Mouse (Mus musculus) liver, adult 2 months (tissue): ENCODE results near the gene Mrtfb. TPM values are rescaled to one million over a fixed set of nuclear protein-coding genes. Genes with fewer than 3 reads are reported as not detected.

Source experiments
- DNase-seq: peaks from one replicate; pipeline ENCODE4 v3.0.0-alpha.2; 2011; ENCODE audit warnings: low read depth, low spot score; ENCODE audit errors: extremely low read depth
- H3K27ac ChIP-seq: fragments of 200-500 bp; replicated peaks from 2 replicates; pipeline ENCODE4 v1.5.1; 2012; ENCODE audit warnings: low read depth, mild to moderate bottlenecking, control low read depth, inconsistent platforms, low read length; ENCODE audit not compliant: insufficient read depth
- H3K27me3 ChIP-seq: fragments of 200-500 bp; 2 replicates; pipeline ENCODE4 v1.6.1; 2012; ENCODE audit warnings: mild to moderate bottlenecking, moderate library complexity, low read length, inconsistent platforms; ENCODE audit not compliant: control insufficient read depth, insufficient read depth
- H3K36me3 ChIP-seq: fragments of 200-500 bp; 2 replicates; pipeline ENCODE4 v1.6.1; 2012; ENCODE audit warnings: low read length, inconsistent platforms; ENCODE audit not compliant: control insufficient read depth, insufficient read depth
- H3K4me1 ChIP-seq: fragments of 200-500 bp; 2 replicates; pipeline ENCODE4 v1.6.1; 2011; ENCODE audit warnings: low read length; ENCODE audit not compliant: control insufficient read depth, insufficient read depth
- H3K4me3 ChIP-seq: fragments of 200-500 bp; 2 replicates; pipeline ENCODE4 v1.5.1; 2011; ENCODE audit warnings: low read depth, mild to moderate bottlenecking, control low read depth, low read length, moderate library complexity; ENCODE audit not compliant: insufficient read depth
- H3K79me2 ChIP-seq: fragments of 200-500 bp; 2 replicates; pipeline ENCODE4 v1.6.1; 2012; ENCODE audit warnings: inconsistent platforms, mild to moderate bottlenecking, low read length, moderate library complexity; ENCODE audit not compliant: control insufficient read depth, insufficient read depth
- H3K9ac ChIP-seq: fragments of 200-500 bp; 2 replicates; pipeline ENCODE4 v1.6.1; 2012; ENCODE audit warnings: low read depth, mild to moderate bottlenecking, control low read depth, inconsistent platforms, low read length
- CTCF ChIP-seq: fragments of 200-500 bp; IDR thresholded peaks from 2 replicates; pipeline ENCODE4 v1.5.1; 2011; ENCODE audit warnings: low read depth, low read length, control low read depth
- POLR2A ChIP-seq: fragments of 200-500 bp; IDR thresholded peaks from 2 replicates; pipeline ENCODE4 v1.6.1; 2011; ENCODE audit warnings: low read length, control low read depth; ENCODE audit not compliant: insufficient read depth; ENCODE audit errors: extremely low read depth
- WGBS: fragments of 180-500 bp; shearing (Covaris S2); methylation state at CpG from one replicate; pipeline ENCODE4 v1.1.7; 2018; 5-methylcytosine and 5-hydroxymethylcytosine counted together
- polyA plus RNA-seq: library from polyadenylated mRNA; depleted of rRNA; stranded (reverse); fragments of >200 nt; gene quantifications from 2 replicates; pipeline ENCODE4 v1.2.3, GENCODE M21; 2012
- total RNA-seq: library from RNA; depleted of rRNA; stranded (reverse); fragments of >200 nt; gene quantifications from 2 replicates; pipeline ENCODE4 v1.2.3, GENCODE M21; 2014

The Mrtfb gene
- total and polyA plus RNA-seq, 2 experiments = 4.2 to 9.4 TPM

DNA sequence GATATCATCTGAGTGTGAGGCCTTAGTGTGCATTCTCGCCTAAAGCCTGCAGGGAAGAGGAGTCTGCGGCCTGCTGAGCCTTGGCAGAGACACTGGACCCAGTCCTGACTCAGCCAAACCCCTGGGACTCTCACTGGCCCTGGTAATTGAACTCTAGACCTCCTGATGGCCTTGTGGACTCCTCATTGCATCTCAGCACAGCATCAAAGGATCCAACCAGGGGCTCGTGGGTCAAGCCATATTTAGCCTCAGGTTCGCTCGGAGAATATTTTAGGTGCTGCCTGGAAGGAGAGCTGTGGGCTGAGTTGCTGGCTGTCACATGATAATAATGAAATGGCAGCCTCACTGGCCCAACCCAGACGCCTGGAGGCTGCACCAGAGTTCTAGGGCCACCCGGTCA lies 196.4 kb downstream of the Mrtfb start:
- 95% methylated on average over 7 of the region's 7 CpGs for WGBS
- Histone ChIP-seq H3K4me1 (no peaks in the 10 kb centered on the region), H3K27me3 (no peaks in the 10 kb centered on the region), H3K36me3 (no peaks in the 10 kb centered on the region), H3K4me3 (no peak overlapping the region), H3K79me2 (no peaks in the 10 kb centered on the region), H3K27ac (no peak overlapping the region), H3K9ac (no peak overlapping the region)
- no peak for DNase-seq
- no peak for TF ChIP-seq POLR2A
- no peak for TF ChIP-seq CTCF

DNA sequence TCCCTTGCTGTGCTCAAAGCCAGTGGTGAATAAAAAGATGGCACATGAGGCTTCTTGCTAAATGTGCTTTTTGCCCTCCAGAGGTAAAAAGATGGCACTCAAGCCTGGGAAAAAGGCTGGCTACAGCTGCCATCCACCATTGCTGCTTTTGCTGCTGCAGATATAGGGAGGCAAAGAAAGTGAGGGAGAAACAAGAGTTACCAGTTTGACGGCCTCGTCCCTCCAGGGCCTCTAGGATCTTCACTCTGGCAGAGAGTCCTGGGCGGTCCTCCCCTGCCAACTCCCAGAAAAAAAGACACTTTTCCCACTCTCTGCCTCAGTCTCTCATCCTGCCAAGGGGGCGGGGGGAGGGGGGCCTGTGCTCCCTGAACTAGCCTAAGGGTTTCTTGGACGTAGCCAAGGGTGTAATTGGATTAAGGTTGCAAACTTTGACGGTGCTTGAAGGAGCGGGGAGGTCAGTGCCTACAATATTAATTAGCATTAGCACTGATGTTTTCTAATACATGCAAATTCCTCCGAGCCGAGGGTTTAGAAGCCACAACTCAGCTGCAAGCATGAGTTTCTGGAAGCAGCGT lies 197.8 kb downstream of the Mrtfb start:
- 83% methylated on average over 10 of the region's 10 CpGs for WGBS
- H3K27me3 ChIP-seq = no peaks in the 10 kb centered on the region
- H3K36me3 ChIP-seq = no peaks in the 10 kb centered on the region
- no peak overlapping the region for H3K9ac ChIP-seq
- DNase-seq = no peak
- TF ChIP-seq CTCF (no peak), POLR2A (no peak)
- no peak overlapping the region for H3K4me3 ChIP-seq
- no peaks in the 10 kb centered on the region for H3K79me2 ChIP-seq
- no peaks in the 10 kb centered on the region for H3K4me1 ChIP-seq
- no peak overlapping the region for H3K27ac ChIP-seq

DNA sequence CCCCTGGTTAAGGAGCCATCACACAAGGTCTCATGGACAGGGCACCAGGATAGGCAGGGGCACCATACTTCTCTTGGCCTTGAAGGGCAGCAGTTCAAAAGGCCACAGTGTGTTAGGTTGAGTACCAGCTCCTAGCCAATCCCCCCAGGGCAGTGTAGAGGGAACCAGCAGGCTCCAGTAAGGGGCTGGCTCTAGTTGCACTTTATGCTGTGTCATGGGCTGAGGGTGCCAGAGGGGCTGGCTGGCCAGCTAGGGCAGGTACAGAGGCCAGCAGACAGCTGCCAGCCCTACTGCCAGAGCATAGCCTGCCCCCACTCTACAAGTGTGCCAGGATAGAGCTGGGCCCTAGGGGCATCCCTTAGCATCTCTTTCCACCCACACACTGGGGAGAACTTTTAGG lies 199.3 kb downstream of the Mrtfb start:
- H3K4me3 ChIP-seq = no peak overlapping the region
- H3K27ac ChIP-seq = no peak overlapping the region
- H3K9ac ChIP-seq = no peak overlapping the region
- H3K36me3 ChIP-seq = no peaks in the 10 kb centered on the region
- H3K79me2 ChIP-seq = no peaks in the 10 kb centered on the region
- no peaks in the 10 kb centered on the region for H3K27me3 ChIP-seq
- TF ChIP-seq CTCF = no peak
- no peak for TF ChIP-seq POLR2A
- H3K4me1 ChIP-seq = no peaks in the 10 kb centered on the region
- DNase-seq = no peak

DNA sequence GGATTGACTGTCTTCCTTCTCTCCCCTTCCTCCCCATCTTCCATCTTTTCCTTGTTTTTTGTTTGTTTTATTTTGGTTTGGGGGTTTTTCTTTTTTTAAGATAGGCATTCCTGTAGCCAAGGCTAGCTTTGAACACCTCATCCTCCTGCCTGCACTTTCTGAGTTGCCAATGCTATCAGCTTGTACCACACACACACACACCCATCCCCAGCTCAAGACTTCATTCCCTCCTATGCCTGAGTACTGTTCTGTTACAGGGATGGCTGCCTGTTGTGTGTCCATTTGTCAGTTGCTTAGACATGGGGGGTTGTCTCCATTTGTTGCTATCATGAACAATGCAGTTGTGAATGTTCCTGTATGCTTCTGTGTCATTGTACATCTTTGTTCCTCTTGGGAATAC lies 202.3 kb downstream of the Mrtfb start:
- DNase-seq = no peak
- Histone ChIP-seq H3K36me3 (no peaks in the 10 kb centered on the region), H3K9ac (no peak overlapping the region), H3K4me1 (no peaks in the 10 kb centered on the region), H3K27me3 (no peaks in the 10 kb centered on the region), H3K27ac (no peak overlapping the region), H3K79me2 (no peaks in the 10 kb centered on the region), H3K4me3 (no peak overlapping the region)
- no peak for TF ChIP-seq POLR2A
- no peak for TF ChIP-seq CTCF

- TF ChIP-seq POLR2A (no peak), CTCF (no peak)
- no peaks in the 10 kb centered on the region for H3K36me3 ChIP-seq
- no peak for DNase-seq
- H3K27ac ChIP-seq = no peak overlapping the region
- WGBS = 91% methylated on average over 1 of the region's 1 CpGs
- H3K79me2 ChIP-seq = no peaks in the 10 kb centered on the region
- no peaks in the 10 kb centered on the region for H3K4me1 ChIP-seq
- no peak overlapping the region for H3K9ac ChIP-seq
- H3K4me3 ChIP-seq = no peak overlapping the region
- no peaks in the 10 kb centered on the region for H3K27me3 ChIP-seq
Observed at GRCm38 (mm10) chr16:13460071-13460470, 203.8 kb downstream of the Mrtfb start.

GRCm38 (mm10) chr16:13460777-13461408 lies 204.6 kb downstream of the Mrtfb start:
- DNase-seq = no peak

More at GRCm38 (mm10) chr16:13460777-13461408, 204.6 kb downstream of the Mrtfb start:
- Histone ChIP-seq H3K79me2 (no peaks in the 10 kb centered on the region), H3K9ac (no peak overlapping the region), H3K4me3 (no peak overlapping the region), H3K36me3 (no peaks in the 10 kb centered on the region), H3K27ac (no peak overlapping the region), H3K4me1 (no peaks in the 10 kb centered on the region), H3K27me3 (no peaks in the 10 kb centered on the region)
- WGBS = 56% methylated on average over 3 of the region's 3 CpGs
- TF ChIP-seq POLR2A (no peak), CTCF (no peak)
